Mouse (Mus musculus) brain, embryonic 14.5 days (tissue): ENCODE results near the gene Zfp609. TPM values are rescaled to one million over a fixed set of nuclear protein-coding genes. Genes with fewer than 3 reads are reported as not detected.
A peak's percentile ranks its signal among the peaks of the same experiment; 100 is the strongest.

ENCODE experiments used
- DNase-seq: peaks from one replicate; pipeline ENCODE4 v3.0.0-alpha.2; 2011; ENCODE audit warnings: low read depth
- CTCF ChIP-seq: fragments of 200-500 bp; IDR thresholded peaks from 2 replicates; pipeline ENCODE4 v1.5.1; 2012; ENCODE audit warnings: inconsistent platforms, mild to moderate bottlenecking, moderate library complexity, borderline replicate concordance; ENCODE audit not compliant: insufficient read depth, insufficient read length; ENCODE audit errors: extremely low read depth
- POLR2A ChIP-seq: fragments of 200-500 bp; IDR thresholded peaks from 2 replicates; pipeline ENCODE4 v1.6.1; 2012; ENCODE audit warnings: mild to moderate bottlenecking, inconsistent platforms, borderline replicate concordance; ENCODE audit not compliant: poor library complexity, insufficient read depth, insufficient read length, severe bottlenecking; ENCODE audit errors: extremely low read depth
- polyA plus RNA-seq: library from polyadenylated mRNA; depleted of rRNA; stranded (reverse); fragments of >200 nt; gene quantifications from 2 replicates; pipeline ENCODE4 v1.2.3, GENCODE M21; 2012

The Zfp609 gene
- polyA plus RNA-seq, 1 experiment: 35.4 TPM

- no peak for DNase-seq
- TF ChIP-seq CTCF (no peak), POLR2A (no peak)
Observed at GRCm38 (mm10) chr9:65675461-65676357, 151.7 kb downstream of the Zfp609 start.

GRCm38 (mm10) chr9:65672996-65673395 lies 154.4 kb downstream of the Zfp609 start:
- TF ChIP-seq CTCF (no peak), POLR2A (no peak)
- DNase-seq: no peak

GRCm38 (mm10) chr9:65671431-65671931 lies 155.9 kb downstream of the Zfp609 start:
- DNase-seq: no peak
- TF ChIP-seq POLR2A: no peak
- TF ChIP-seq CTCF: no peak

GRCm38 (mm10) chr9:65667701-65668100 lies 159.7 kb downstream of the Zfp609 start, which contains the start of gene Oaz2:
Gene Oaz2 (plus strand): TSS chr9:65668001.
- DNase-seq: no peak
- TF ChIP-seq POLR2A (no peak), CTCF (no peak)

- peak; percentile 78 for DNase-seq
- peak; percentile 74; the same call in 1 of the 2 replicates for TF ChIP-seq CTCF
- TF ChIP-seq POLR2A: no peak
Observed at GRCm38 (mm10) chr9:65666042-65666441, 161.3 kb downstream of the Zfp609 start.

- peak; percentile 76 for DNase-seq
- TF ChIP-seq POLR2A: no peak
- TF ChIP-seq CTCF: peak; percentile 86
Observed at GRCm38 (mm10) chr9:65664163-65664562, 163.2 kb downstream of the Zfp609 start.

- TF ChIP-seq CTCF (no peak), POLR2A (no peak)
- DNase-seq: no peak
Observed at GRCm38 (mm10) chr9:65661493-65661892, 165.9 kb downstream of the Zfp609 start.

- TF ChIP-seq CTCF (no peak), POLR2A (no peak)
- DNase-seq: no peak
Observed at GRCm38 (mm10) chr9:65661029-65661428, 166.3 kb downstream of the Zfp609 start.

- no peak for TF ChIP-seq CTCF
- TF ChIP-seq POLR2A: no peak
- DNase-seq: no peak
Observed at GRCm38 (mm10) chr9:65657218-65657617, 170.1 kb downstream of the Zfp609 start.

- no peak for DNase-seq
- TF ChIP-seq POLR2A (no peak), CTCF (no peak)
Observed at GRCm38 (mm10) chr9:65655540-65655939, 171.8 kb downstream of the Zfp609 start.

GRCm38 (mm10) chr9:65654700-65655237 lies 172.6 kb downstream of the Zfp609 start:
- TF ChIP-seq CTCF (no peak), POLR2A (no peak)
- no peak for DNase-seq
